In genomic region chr5:54543556-54544061, GRCm38 (mm10) we compare ENCODE assay signal across 19 mouse cellular contexts.
"Had no signal": no experiment of that assay in that cellular context is flagged by ENCODE, and none has a peak within 500 bp of the region (broad histone marks: within the 10 kb centered on the region; RNA-seq: fewer than 3 reads in every experiment).

No protein-coding gene starts in this region.

- H3K9me3 ChIP-seq: limb, embryonic 10.5 days; limb, embryonic 13.5 days; liver, embryonic 12.5 days; liver, embryonic 15.5 days; lung, embryonic 15.5 days; megakaryocyte, embryonic 14.5 days; midbrain, embryonic 10.5 days had no signal

- H3K9ac ChIP-seq: limb, embryonic 13.5 days; liver, embryonic 12.5 days; liver, embryonic 15.5 days; lung, embryonic 15.5 days had no signal

- ATAC-seq: liver, embryonic 12.5 days had no signal

- H3K36me3 ChIP-seq: limb, embryonic 10.5 days; limb, embryonic 13.5 days; liver, embryonic 12.5 days; liver, embryonic 15.5 days; lung, embryonic 15.5 days; midbrain, embryonic 10.5 days had no signal

- H3K4me1 ChIP-seq: limb, embryonic 10.5 days; limb, embryonic 13.5 days; liver, embryonic 12.5 days; liver, embryonic 15.5 days; lung, embryonic 15.5 days; megakaryocyte, embryonic 14.5 days; midbrain, embryonic 10.5 days had no signal

- H3K4me2 ChIP-seq: limb, embryonic 13.5 days; liver, embryonic 12.5 days; liver, embryonic 15.5 days; lung, embryonic 15.5 days had no signal

- H3K27me3 ChIP-seq: limb, embryonic 13.5 days; liver, embryonic 12.5 days; liver, embryonic 15.5 days; lung, embryonic 15.5 days; megakaryocyte, embryonic 14.5 days had no signal

- H3K4me3 ChIP-seq: left cerebral cortex, adult 2 months; limb, embryonic 10.5 days; limb, embryonic 13.5 days; liver, embryonic 12.5 days; liver, embryonic 15.5 days; lung, embryonic 15.5 days; megakaryocyte, embryonic 14.5 days; midbrain, embryonic 10.5 days had no signal

- H3K27ac ChIP-seq: left cerebral cortex, adult 2 months; limb, embryonic 10.5 days; limb, embryonic 13.5 days; liver, embryonic 12.5 days; liver, embryonic 15.5 days; lung, embryonic 15.5 days; midbrain, embryonic 10.5 days had no signal

- DNase-seq: kidney, adult 9 months; kidney, postnatal 14 days; kidney, postnatal 4 days; liver; lung, adult 18-20 months; lung, postnatal 10 days; lung, postnatal 36 days; midbrain, embryonic 14.5 days; thymus, adult 2 months; thymus, postnatal 14 days; thymus, postnatal 4 days had no signal
